Mouse (Mus musculus) urinary bladder, postnatal 14 days (tissue): ENCODE results near the gene Pmpca.

Source experiments
- DNase-seq: peaks from one replicate; pipeline ENCODE4 v3.0.0; 2021; ENCODE audit warnings: low spot score

Gene Pmpca

GRCm38 (mm10) chr2:26429851-26430250 lies 40.7 kb downstream of the Pmpca start:
- no peak for DNase-seq

DNA sequence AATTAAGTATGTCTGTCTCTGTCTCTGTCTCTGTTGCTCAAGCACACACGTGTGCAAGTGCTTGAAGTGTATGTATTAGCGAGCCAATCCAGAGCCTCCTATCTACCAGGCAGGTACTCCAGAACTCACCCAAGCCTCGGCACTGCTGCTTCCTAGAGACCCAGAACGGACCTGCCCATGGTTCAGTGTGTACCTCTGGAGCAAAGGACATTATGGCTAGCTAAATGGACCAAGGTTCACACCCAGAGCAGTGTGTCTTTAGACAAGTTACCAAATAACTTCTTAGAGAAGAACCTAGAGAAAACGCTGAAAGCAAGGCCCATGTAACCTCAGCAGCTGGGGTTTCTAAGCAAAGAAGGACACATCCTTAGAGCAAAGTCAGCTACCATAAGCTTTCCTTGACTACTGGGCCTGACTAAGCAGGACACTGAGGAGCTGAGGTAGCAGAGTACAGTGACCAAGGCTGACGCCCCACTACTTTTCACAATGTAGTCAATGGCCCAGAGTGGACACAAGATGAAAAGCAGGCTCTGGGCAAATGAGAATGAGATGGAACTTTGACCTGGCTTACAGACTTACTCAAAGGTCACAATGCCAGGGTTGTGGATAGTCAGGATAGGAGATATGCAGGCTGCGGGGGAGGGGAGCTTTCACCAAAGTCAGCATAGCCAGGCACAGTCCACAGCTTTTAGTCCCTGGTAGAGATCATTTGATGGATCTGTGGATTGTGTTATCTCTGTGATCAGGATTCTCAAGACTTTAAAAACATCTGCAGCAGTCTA lies 45.8 kb downstream of the Pmpca start:
- DNase-seq: no peak

DNA sequence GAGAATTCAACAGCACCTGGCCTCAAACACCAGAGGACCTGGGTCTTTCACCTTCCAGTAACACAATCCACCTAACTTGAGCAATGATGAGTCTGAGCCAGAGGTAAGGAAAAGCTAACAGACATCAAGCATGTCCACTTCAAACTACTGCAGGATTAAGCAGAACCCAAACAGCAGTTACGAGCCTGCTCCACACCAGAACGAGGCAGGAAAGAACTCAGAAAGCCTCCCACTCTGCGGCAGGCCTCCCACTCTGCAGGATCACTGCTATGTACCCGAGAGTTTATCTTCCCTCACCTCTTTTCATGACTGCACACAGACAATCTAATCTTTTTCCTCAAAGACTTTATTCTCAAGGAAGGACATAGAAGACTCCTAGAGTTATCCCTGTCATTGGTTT lies 48.1 kb downstream of the Pmpca start:
- DNase-seq: no peak

- DNase-seq: no peak
These were observed 49.2 kb downstream of the Pmpca start for GRCm38 (mm10) chr2:26438373-26438772.

DNA sequence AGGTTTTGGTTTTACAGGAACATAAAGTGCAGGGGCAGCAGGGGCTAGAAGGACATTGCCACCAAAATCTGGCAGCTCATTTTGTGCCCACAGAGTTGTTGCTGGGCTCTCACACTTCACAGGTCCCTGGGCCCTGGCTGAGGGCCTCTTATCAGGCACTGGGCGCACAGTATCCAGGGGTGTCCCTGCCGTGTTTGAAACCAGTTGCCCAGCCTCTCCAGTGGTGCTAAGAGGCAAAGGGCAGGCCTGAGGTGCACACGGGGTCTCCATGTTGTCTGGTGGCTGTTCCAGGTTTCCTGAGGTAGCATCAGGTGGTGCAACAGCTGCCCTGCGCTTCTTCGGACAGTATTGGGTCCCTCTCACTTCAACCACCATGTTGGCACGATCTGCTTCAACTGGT lies 50.5 kb downstream of the Pmpca start:
- no peak for DNase-seq

GRCm38 (mm10) chr2:26441261-26441660 lies 52.1 kb downstream of the Pmpca start:
- DNase-seq: no peak

DNA sequence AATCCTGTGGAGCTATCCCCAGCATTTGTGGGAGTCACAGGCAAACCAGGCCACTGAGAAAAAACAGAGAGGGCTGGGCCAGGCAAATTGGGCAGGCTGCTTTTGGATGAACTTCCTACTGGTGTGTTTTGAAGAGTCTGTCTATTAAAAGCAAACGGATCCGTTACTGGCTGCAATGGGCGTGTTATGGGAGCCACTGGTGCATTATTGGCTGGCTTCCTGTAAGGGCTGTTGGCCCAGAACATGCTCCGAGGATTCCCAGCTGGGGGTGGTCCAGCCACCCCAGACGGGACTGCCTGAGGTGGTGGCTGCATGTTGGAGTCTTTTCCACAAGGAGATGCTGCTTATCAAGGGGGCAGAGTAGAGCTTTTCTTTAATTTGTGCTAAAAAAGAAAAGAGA lies 52.5 kb downstream of the Pmpca start:
- no peak for DNase-seq

GRCm38 (mm10) chr2:26442843-26443242 lies 53.7 kb downstream of the Pmpca start:
- DNase-seq: no peak

GRCm38 (mm10) chr2:26443876-26444275 lies 54.7 kb downstream of the Pmpca start:
- no peak for DNase-seq

GRCm38 (mm10) chr2:26444368-26444767 lies 55.2 kb downstream of the Pmpca start:
- DNase-seq: no peak

- DNase-seq: peak; percentile 100
These were observed 56.0 kb downstream of the Pmpca start, which contains the start of gene Sec16a for GRCm38 (mm10) chr2:26444946-26445665. Gene Sec16a (minus strand): TSS chr2:26445216.

- DNase-seq: peak; percentile 93
These were observed 56.7 kb downstream of the Pmpca start for GRCm38 (mm10) chr2:26445666-26446445.

GRCm38 (mm10) chr2:26446671-26447070 lies 57.5 kb downstream of the Pmpca start:
- no peak for DNase-seq
